Mouse (Mus musculus): ENCODE results near the gene Pctp.

GRCm38 (mm10) chr11:90013657-90014056 is 11.0 kb upstream of the Pctp start:
- no peak for TF ChIP-seq POLR2A (IDR thresholded peaks at IDR 0.05; ENCODE audit: low read depth, low read length)
- no peak for TF ChIP-seq CTCF (IDR thresholded peaks at IDR 0.05; ENCODE audit: extremely low read depth, insufficient read depth, insufficient read length, insufficient replicate concordance)
